Mouse (Mus musculus) heart, adult 2 months (tissue): Measurements from ENCODE around the gene Evi2b. TPM values are rescaled to one million over a fixed set of nuclear protein-coding genes. Genes with fewer than 3 reads are reported as not detected.

Experiments used
- DNase-seq, 2 experiments: peaks; one replicate each; pipeline ENCODE4 v3.0.0; 2021
- H3K27ac ChIP-seq: fragments of 200-600 bp; 2 replicates; pipeline ENCODE4 v1.8.1; 2022
- H3K27me3 ChIP-seq: fragments of 200-500 bp; 2 replicates; pipeline ENCODE4 v1.6.1; 2012; ENCODE audit warnings: mild to moderate bottlenecking, low read length, inconsistent platforms, mixed read lengths; ENCODE audit not compliant: control insufficient read depth, insufficient read depth
- H3K36me3 ChIP-seq: fragments of 200-500 bp; 2 replicates; pipeline ENCODE4 v1.6.1; 2012; ENCODE audit warnings: low read length, inconsistent platforms; ENCODE audit not compliant: control insufficient read depth, insufficient read depth
- H3K4me1 ChIP-seq: fragments of 200-500 bp; 2 replicates; pipeline ENCODE4 v1.6.1; 2011; ENCODE audit warnings: low read length; ENCODE audit not compliant: control insufficient read depth, insufficient read depth
- H3K4me3 ChIP-seq: fragments of 200-600 bp; 2 replicates; pipeline ENCODE4 v1.8.1; 2022
- H3K79me2 ChIP-seq: fragments of 200-500 bp; replicated peaks from 2 replicates; pipeline ENCODE4 v1.6.1; 2012; ENCODE audit warnings: mild to moderate bottlenecking, inconsistent platforms, low read length, moderate library complexity, mixed read lengths; ENCODE audit not compliant: control insufficient read depth, insufficient read depth
- H3K9ac ChIP-seq: fragments of 200-500 bp; 2 replicates; pipeline ENCODE4 v1.6.1; 2012; ENCODE audit warnings: low read depth, mild to moderate bottlenecking, control low read depth, inconsistent platforms, low read length, mixed read lengths
- CTCF ChIP-seq: fragments of 200-600 bp; IDR thresholded peaks from 2 replicates; pipeline ENCODE4 v1.8.1; 2022; ENCODE audit warnings: antibody characterized with exemption, mild to moderate bottlenecking, moderate library complexity
- EP300 ChIP-seq: fragments of 200-500 bp; IDR thresholded peaks from 2 replicates; pipeline ENCODE4 v1.6.1; 2011; ENCODE audit warnings: low read depth, low read length, control low read depth; ENCODE audit not compliant: insufficient read depth
- POLR2A ChIP-seq: fragments of 200-500 bp; IDR thresholded peaks from 2 replicates; pipeline ENCODE4 v1.6.1; 2011; ENCODE audit warnings: mild to moderate bottlenecking, low read depth, low read length, control low read depth; ENCODE audit not compliant: insufficient read depth
- WGBS: fragments of 180-500 bp; shearing (Covaris S2); methylation state at CpG from one replicate; pipeline ENCODE4 v1.1.7; 2018; 5-methylcytosine and 5-hydroxymethylcytosine counted together
- intact Hi-C: fragments of 180-260 bp; cut with DNase I; formaldehyde crosslinking; loops from one replicate; pipeline ENCODE4 v1.15.1; 2025
- long read RNA-seq: library from polyadenylated mRNA; stranded (forward); transcript quantifications from one replicate; pipeline ENCODE4 v2.0.0, GENCODE M21; 2021
- polyA plus RNA-seq: library from polyadenylated mRNA; depleted of rRNA; stranded (reverse); fragments of >200 nt; gene quantifications from 2 replicates; pipeline ENCODE4 v1.2.3, GENCODE M21; 2012; rRNA removed
- total RNA-seq, 2 experiments: library from RNA; stranded (reverse); gene quantifications; 2 replicates each; pipeline ENCODE4 v1.2.3; 2021

Evi2b gene
- total RNA-seq (1 to 10 TPM in 1 of 2 experiments, under 1 TPM in 1; 0.43 to 1.0 TPM), polyA plus RNA-seq (3.8 and 4.2 TPM in 2 replicates)
- long read RNA-seq: 0 reads

- no peaks in the 10 kb centered on the region for H3K36me3 ChIP-seq
- no peak within 1 kb of the TSS for H3K27ac ChIP-seq
- no peak for DNase-seq
- H3K4me3 ChIP-seq: no peak within 1 kb of the TSS
- H3K4me1 ChIP-seq: peaks cover 4% of the 10 kb centered on the region
- no peak within 1 kb of the TSS for H3K9ac ChIP-seq
- intact Hi-C loops: no loop called here
- no peaks in the 10 kb centered on the region for H3K79me2 ChIP-seq
- 0 out of 2 replicates have a peak, but pooled peaks have one; percentile 26 for TF ChIP-seq POLR2A
- TF ChIP-seq EP300: no peak
- TF ChIP-seq CTCF: no peak
- 64% methylated on average over 10 of the region's 10 CpGs for WGBS
- no peaks in the 10 kb centered on the region for H3K27me3 ChIP-seq
Measured at GRCm38 (mm10) chr11:79523560-79524309, at the start of gene Evi2b. TSS of gene Evi2b (minus strand) at chr11:79523762.

GRCm38 (mm10) chr11:79570319-79570718, 46.8 kb upstream of the Evi2b start:
- no peak overlapping the region for H3K27ac ChIP-seq
- H3K9ac ChIP-seq: no peak overlapping the region
- TF ChIP-seq EP300: no peak
- no peak for TF ChIP-seq POLR2A
- TF ChIP-seq CTCF: no peak
- no peaks in the 10 kb centered on the region for H3K79me2 ChIP-seq
- no peak for DNase-seq
- H3K4me1 ChIP-seq: no peaks in the 10 kb centered on the region
- WGBS: 87% methylated on average over 2 of the region's 2 CpGs
- intact Hi-C loops: no loop called here
- H3K27me3 ChIP-seq: no peaks in the 10 kb centered on the region
- H3K36me3 ChIP-seq: no peaks in the 10 kb centered on the region
- H3K4me3 ChIP-seq: no peak overlapping the region

DNA sequence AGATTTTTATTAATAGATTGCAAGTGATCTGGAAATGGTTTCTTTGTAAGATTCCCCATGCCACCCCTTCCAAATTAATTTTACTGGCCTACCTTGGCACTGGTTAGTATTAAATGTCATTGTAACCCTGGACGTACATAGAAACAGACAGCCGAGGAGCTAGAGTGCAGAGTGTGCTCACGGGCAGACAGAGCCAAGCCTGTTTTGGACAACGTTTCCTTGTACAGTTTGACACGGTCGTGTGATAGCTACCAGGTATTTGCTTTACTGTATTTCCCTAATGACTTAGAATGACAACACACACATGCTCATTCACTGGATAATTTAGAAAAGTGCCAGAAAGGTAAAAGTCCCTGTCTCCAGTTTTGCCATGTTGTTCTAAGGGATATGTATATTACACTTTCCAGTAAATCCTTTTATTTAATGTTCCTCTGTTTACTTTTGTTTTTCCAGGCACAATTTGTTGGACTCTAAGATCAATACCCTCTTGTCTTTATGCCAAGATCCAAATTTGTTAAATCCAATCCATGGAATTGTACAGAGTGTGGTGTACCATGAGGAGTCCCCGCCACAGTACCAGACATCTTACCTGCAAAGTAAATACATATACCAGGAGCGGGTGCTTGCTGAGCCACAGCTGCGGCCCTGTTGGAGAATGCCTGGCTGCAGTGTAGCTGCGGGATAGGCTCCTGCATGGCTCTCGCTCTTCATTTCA, 44.8 kb upstream of the Evi2b start:
- Histone ChIP-seq H3K36me3 (no peaks in the 10 kb centered on the region), H3K79me2 (no peaks in the 10 kb centered on the region), H3K27me3 (no peaks in the 10 kb centered on the region), H3K4me1 (no peaks in the 10 kb centered on the region), H3K27ac (no peak overlapping the region), H3K4me3 (no peak overlapping the region), H3K9ac (no peak overlapping the region)
- WGBS: 83% methylated on average over 11 of the region's 11 CpGs
- no peak for DNase-seq
- intact Hi-C loops: no loop called here
- TF ChIP-seq POLR2A: no peak
- no peak for TF ChIP-seq EP300
- no peak for TF ChIP-seq CTCF

GRCm38 (mm10) chr11:79566947-79567346, 43.4 kb upstream of the Evi2b start:
- H3K27me3 ChIP-seq: no peaks in the 10 kb centered on the region
- H3K4me3 ChIP-seq: no peak overlapping the region
- H3K4me1 ChIP-seq: no peaks in the 10 kb centered on the region
- no peak overlapping the region for H3K27ac ChIP-seq
- no peak overlapping the region for H3K9ac ChIP-seq
- no peaks in the 10 kb centered on the region for H3K79me2 ChIP-seq
- no peak for DNase-seq
- H3K36me3 ChIP-seq: no peaks in the 10 kb centered on the region
- 44% methylated on average over 1 of the region's 1 CpGs for WGBS
- TF ChIP-seq CTCF: no peak
- no peak for TF ChIP-seq EP300
- no peak for TF ChIP-seq POLR2A
- intact Hi-C loops: no loop called here

- Histone ChIP-seq H3K4me3 (no peak overlapping the region), H3K4me1 (no peaks in the 10 kb centered on the region), H3K9ac (no peak overlapping the region), H3K27ac (no peak overlapping the region), H3K27me3 (no peaks in the 10 kb centered on the region), H3K36me3 (no peaks in the 10 kb centered on the region), H3K79me2 (no peaks in the 10 kb centered on the region)
- no peak for DNase-seq
- intact Hi-C loops: no loop called here
- TF ChIP-seq CTCF (no peak), POLR2A (no peak), EP300 (no peak)
- WGBS: 92% methylated on average over 7 of the region's 7 CpGs
Measured at GRCm38 (mm10) chr11:79563493-79563892, 39.9 kb upstream of the Evi2b start.

DNA sequence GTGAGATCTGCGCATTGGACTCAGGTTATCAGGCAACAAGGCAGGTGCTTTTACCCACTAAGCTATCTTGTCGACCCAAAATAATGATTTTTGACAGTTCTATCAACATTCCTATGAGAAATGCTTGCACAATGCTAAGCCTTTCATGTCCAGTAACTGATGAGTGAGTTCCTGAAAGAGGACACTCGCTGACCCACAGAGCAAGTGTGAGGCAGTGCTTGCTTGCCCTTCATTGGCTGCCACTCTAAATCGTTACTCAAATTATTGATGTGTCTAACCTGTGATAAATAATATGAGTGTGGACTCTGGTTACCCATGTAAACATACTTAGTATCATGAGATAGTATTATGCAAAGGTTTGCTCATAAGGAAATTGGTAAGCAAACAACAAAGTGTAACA, 37.0 kb upstream of the Evi2b start:
- no peaks in the 10 kb centered on the region for H3K36me3 ChIP-seq
- no peak overlapping the region for H3K27ac ChIP-seq
- TF ChIP-seq POLR2A: no peak
- no peak for TF ChIP-seq EP300
- no peak for TF ChIP-seq CTCF
- no peaks in the 10 kb centered on the region for H3K79me2 ChIP-seq
- 90% methylated on average over 4 of the region's 4 CpGs for WGBS
- no peaks in the 10 kb centered on the region for H3K27me3 ChIP-seq
- no peak overlapping the region for H3K4me3 ChIP-seq
- DNase-seq: no peak
- no peaks in the 10 kb centered on the region for H3K4me1 ChIP-seq
- H3K9ac ChIP-seq: no peak overlapping the region
- intact Hi-C loops: no loop called here
